Mouse (Mus musculus): ENCODE measurements around the gene Olfr125. TPM values are rescaled to one million over a fixed set of nuclear protein-coding genes. Genes with fewer than 3 reads are reported as not detected.

The Olfr125 gene
- polyA plus RNA-seq (2014; fragmentation: Illumina TruSeq; extraction: RNeasy Lipid Tissue Mini Kit (QIAGEN cat#74804); ENCODE audit: insufficient read depth, low read depth, low replicate concordance), result not detected

GRCm38 (mm10) chr17:37832649-37833048 is at the start of gene Olfr125:
Olfr125 (plus strand) TSS chr17:37832949.

GRCm38 (mm10) chr17:37793229-37793628 is 39.5 kb upstream of the Olfr125 start, which contains the start of gene Olfr123:
Olfr123 (plus strand) TSS chr17:37793529.

GRCm38 (mm10) chr17:37799588-37799987 is 33.2 kb upstream of the Olfr125 start, which contains the start of gene Olfr124:
Olfr124 (plus strand) TSS chr17:37799888.

GRCm38 (mm10) chr17:37847183-37847582 is 14.4 kb downstream of the Olfr125 start, which contains the start of gene Olfr126:
Olfr126 (plus strand) TSS chr17:37847483.

Other genes starting within 250 kb of the Olfr125 start
- not detected for gene Olfr114, start 240.2 kb upstream of the Olfr125 start, polyA plus RNA-seq (2014; fragmentation: Illumina TruSeq; extraction: RNeasy Lipid Tissue Mini Kit (QIAGEN cat#74804); ENCODE audit: insufficient read depth, low read depth, low replicate concordance)
- gene Olfr115, start 205.8 kb upstream of the Olfr125 start, polyA plus RNA-seq (2014; fragmentation: Illumina TruSeq; extraction: RNeasy Lipid Tissue Mini Kit (QIAGEN cat#74804); ENCODE audit: insufficient read depth, low read depth, low replicate concordance), result not detected
- not detected for gene Olfr116, start 205.8 kb upstream of the Olfr125 start, polyA plus RNA-seq (2014; fragmentation: Illumina TruSeq; extraction: RNeasy Lipid Tissue Mini Kit (QIAGEN cat#74804); ENCODE audit: insufficient read depth, low read depth, low replicate concordance)
- gene Olfr117, start 169.2 kb upstream of the Olfr125 start, polyA plus RNA-seq (2014; fragmentation: Illumina TruSeq; extraction: RNeasy Lipid Tissue Mini Kit (QIAGEN cat#74804); ENCODE audit: insufficient read depth, low read depth, low replicate concordance), result not detected
- not detected for gene Olfr118, start 166.0 kb upstream of the Olfr125 start, polyA plus RNA-seq (2014; fragmentation: Illumina TruSeq; extraction: RNeasy Lipid Tissue Mini Kit (QIAGEN cat#74804); ENCODE audit: insufficient read depth, low read depth, low replicate concordance)
- not detected for gene Olfr119, start 136.4 kb upstream of the Olfr125 start, polyA plus RNA-seq (2014; fragmentation: Illumina TruSeq; extraction: RNeasy Lipid Tissue Mini Kit (QIAGEN cat#74804); ENCODE audit: insufficient read depth, low read depth, low replicate concordance)
- not detected for gene Olfr120, start 111.1 kb upstream of the Olfr125 start, polyA plus RNA-seq (2014; fragmentation: Illumina TruSeq; extraction: RNeasy Lipid Tissue Mini Kit (QIAGEN cat#74804); ENCODE audit: insufficient read depth, low read depth, low replicate concordance)
- not detected for gene Olfr121, start 84.1 kb upstream of the Olfr125 start, polyA plus RNA-seq (2014; fragmentation: Illumina TruSeq; extraction: RNeasy Lipid Tissue Mini Kit (QIAGEN cat#74804); ENCODE audit: insufficient read depth, low read depth, low replicate concordance)
- gene Olfr122, start 64.3 kb upstream of the Olfr125 start, polyA plus RNA-seq (2014; fragmentation: Illumina TruSeq; extraction: RNeasy Lipid Tissue Mini Kit (QIAGEN cat#74804); ENCODE audit: insufficient read depth, low read depth, low replicate concordance), result not detected
- not detected for gene Olfr123, start 39.4 kb upstream of the Olfr125 start, polyA plus RNA-seq (2014; fragmentation: Illumina TruSeq; extraction: RNeasy Lipid Tissue Mini Kit (QIAGEN cat#74804); ENCODE audit: insufficient read depth, low read depth, low replicate concordance)
- not detected for gene Olfr124, start 33.1 kb upstream of the Olfr125 start, polyA plus RNA-seq (2014; fragmentation: Illumina TruSeq; extraction: RNeasy Lipid Tissue Mini Kit (QIAGEN cat#74804); ENCODE audit: insufficient read depth, low read depth, low replicate concordance)
- not detected for gene Olfr126, start 14.5 kb downstream of the Olfr125 start, polyA plus RNA-seq (2014; fragmentation: Illumina TruSeq; extraction: RNeasy Lipid Tissue Mini Kit (QIAGEN cat#74804); ENCODE audit: insufficient read depth, low read depth, low replicate concordance)
- gene Olfr127, start 67.5 kb downstream of the Olfr125 start, polyA plus RNA-seq (2014; fragmentation: Illumina TruSeq; extraction: RNeasy Lipid Tissue Mini Kit (QIAGEN cat#74804); ENCODE audit: insufficient read depth, low read depth, low replicate concordance), result not detected
- not detected for gene Olfr128, start 87.6 kb downstream of the Olfr125 start, polyA plus RNA-seq (2014; fragmentation: Illumina TruSeq; extraction: RNeasy Lipid Tissue Mini Kit (QIAGEN cat#74804); ENCODE audit: insufficient read depth, low read depth, low replicate concordance)
- gene Olfr761, start 120.1 kb downstream of the Olfr125 start, polyA plus RNA-seq (2014; fragmentation: Illumina TruSeq; extraction: RNeasy Lipid Tissue Mini Kit (QIAGEN cat#74804); ENCODE audit: insufficient read depth, low read depth, low replicate concordance), result not detected
- gene Olfr129, start 227.1 kb downstream of the Olfr125 start, polyA plus RNA-seq (2014; fragmentation: Illumina TruSeq; extraction: RNeasy Lipid Tissue Mini Kit (QIAGEN cat#74804); ENCODE audit: insufficient read depth, low read depth, low replicate concordance), result not detected
- not detected for gene Olfr130, start 231.0 kb downstream of the Olfr125 start, polyA plus RNA-seq (2014; fragmentation: Illumina TruSeq; extraction: RNeasy Lipid Tissue Mini Kit (QIAGEN cat#74804); ENCODE audit: insufficient read depth, low read depth, low replicate concordance)

Data from lung, adult 10 weeks (tissue).